Mouse (Mus musculus): ENCODE data around the gene Slc24a5. TPM values are rescaled to one million over a fixed set of nuclear protein-coding genes. Genes with fewer than 3 reads are reported as not detected.

The Slc24a5 gene
- 4.0 and 5.1 TPM in 2 replicates for polyA plus RNA-seq (2016; fragmentation: Nextera tagmentation; extraction: Ambion mirVana)

DNA sequence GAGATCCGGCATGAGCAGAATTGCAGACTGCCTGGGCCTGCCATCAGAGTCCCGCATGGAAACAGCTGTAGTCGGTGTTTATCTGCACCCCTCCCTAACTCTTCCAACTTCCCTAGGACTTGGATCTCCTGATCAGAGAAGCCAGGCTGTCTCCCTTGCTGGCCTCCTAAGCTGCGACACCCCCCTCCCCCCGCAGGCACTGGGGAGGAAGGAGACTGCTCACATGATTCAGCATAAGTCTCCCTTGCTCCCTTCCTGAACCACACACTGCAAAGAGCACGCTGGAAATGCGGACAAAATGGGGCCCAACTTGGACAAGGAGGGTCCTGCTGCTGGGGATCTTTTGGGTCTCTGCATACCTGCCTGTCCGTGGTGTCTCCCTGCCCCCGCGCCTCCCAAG, at the start of gene Slc24a5:
TSS of gene Slc24a5 (plus strand) at position 231 of the 400 bp plus-strand sequence.
- no peak within 1 kb of the TSS for H3K9ac ChIP-seq (replicated peaks)
- WGBS = 75% methylated on average over 10 of the region's 10 CpGs
- no peaks in the 10 kb centered on the region for H3K36me3 ChIP-seq
- 0 out of 2 replicates have a peak, but pooled peaks cover 3% of the 10 kb centered on the region for H3K4me1 ChIP-seq
- H3K4me2 ChIP-seq (replicated peaks) = no peak within 1 kb of the TSS
- no peak for ATAC-seq (ENCODE audit: low FRiP score, low read depth)
- no peak within 1 kb of the TSS for H3K4me3 ChIP-seq
- H3K27ac ChIP-seq (replicated peaks) = no peak within 1 kb of the TSS
- no peaks in the 10 kb centered on the region for H3K27me3 ChIP-seq
- no peaks in the 10 kb centered on the region for H3K9me3 ChIP-seq

DNA sequence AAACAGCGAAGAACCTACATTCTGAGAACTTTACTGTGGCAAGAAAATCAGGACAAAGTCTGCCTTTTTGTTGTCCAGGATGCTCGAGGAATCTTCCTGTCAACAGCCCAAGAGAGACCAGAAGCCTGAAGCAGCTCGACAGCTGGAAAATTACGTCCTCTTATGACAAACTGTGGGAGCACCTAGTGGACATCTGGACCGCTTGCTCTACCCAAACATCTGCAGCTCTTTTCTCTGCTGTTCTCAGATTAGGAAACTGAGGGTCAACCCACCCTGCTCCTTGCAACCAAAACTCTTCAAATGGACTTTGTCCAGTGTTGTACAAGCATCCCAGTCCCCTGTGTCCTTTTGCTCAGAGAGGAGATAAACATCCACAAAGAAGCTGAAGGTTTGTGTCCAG, 43.5 kb upstream of the Slc24a5 start:
- no peaks in the 10 kb centered on the region for H3K36me3 ChIP-seq
- 78% methylated on average over 5 of the region's 5 CpGs for WGBS
- H3K4me2 ChIP-seq (replicated peaks) = no peak overlapping the region
- no peak overlapping the region for H3K9ac ChIP-seq (replicated peaks)
- no peak overlapping the region for H3K27ac ChIP-seq (replicated peaks)
- no peaks in the 10 kb centered on the region for H3K4me1 ChIP-seq
- no peak for ATAC-seq (ENCODE audit: low FRiP score, low read depth)
- no peak overlapping the region for H3K4me3 ChIP-seq
- no peaks in the 10 kb centered on the region for H3K9me3 ChIP-seq
- no peaks in the 10 kb centered on the region for H3K27me3 ChIP-seq

DNA sequence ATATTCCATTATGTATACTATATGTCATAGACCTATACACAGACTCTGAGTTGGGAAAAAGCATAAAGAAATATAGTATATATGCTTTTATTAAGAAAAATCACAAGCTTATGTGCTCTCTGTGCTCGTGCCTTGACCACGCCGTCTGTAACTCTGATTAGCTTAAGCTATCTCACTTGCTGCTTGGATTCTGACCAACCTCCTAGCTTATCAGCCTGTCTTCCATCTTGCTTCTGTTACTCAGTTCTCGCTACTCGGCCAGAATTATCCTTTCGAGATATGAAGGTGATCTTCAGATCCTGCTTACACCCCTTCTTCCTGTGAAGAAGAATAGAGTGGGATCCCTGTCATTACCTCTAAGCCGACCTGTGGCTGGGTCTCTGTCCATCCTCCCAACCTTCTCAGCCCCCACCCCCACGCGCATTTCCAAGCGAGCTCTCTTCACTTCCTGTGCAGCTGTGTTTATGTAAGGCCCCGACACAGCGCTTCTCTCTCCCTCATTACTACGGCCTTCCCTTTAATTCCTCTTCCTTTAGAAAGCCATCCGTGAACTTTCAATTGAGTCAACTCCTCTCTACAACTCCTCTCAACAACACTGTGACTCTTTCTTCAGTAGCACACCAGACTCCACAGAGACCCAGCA, 41.4 kb upstream of the Slc24a5 start:
- Histone ChIP-seq H3K9ac (replicated peaks) (no peak overlapping the region), H3K4me2 (replicated peaks) (no peak overlapping the region), H3K4me1 (no peaks in the 10 kb centered on the region), H3K36me3 (no peaks in the 10 kb centered on the region), H3K4me3 (no peak overlapping the region), H3K27ac (replicated peaks) (no peak overlapping the region), H3K27me3 (no peaks in the 10 kb centered on the region), H3K9me3 (no peaks in the 10 kb centered on the region)
- no peak for ATAC-seq (ENCODE audit: low FRiP score, low read depth)
- WGBS = 76% methylated on average over 14 of the region's 14 CpGs

DNA sequence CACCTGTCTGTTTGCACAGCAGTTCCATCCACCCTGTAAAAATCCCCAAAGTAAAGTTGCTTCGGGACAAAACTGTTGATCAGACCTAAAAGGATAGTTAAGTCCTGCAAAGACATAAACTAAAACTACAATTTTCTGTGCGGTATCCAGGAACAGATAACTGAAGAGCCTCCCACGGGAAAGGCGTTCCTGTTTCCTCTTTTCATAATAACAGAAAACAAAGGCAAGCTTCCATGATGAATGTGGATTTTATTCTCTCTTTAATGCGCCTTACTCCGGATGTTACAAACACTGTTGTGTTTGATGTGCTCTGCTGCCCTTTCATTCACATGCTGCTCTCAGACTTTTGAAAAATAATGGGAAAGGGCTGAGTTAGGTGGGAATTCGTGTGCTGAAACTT, 37.3 kb upstream of the Slc24a5 start:
- Histone ChIP-seq H3K4me1 (no peaks in the 10 kb centered on the region), H3K9ac (replicated peaks) (no peak overlapping the region), H3K27me3 (no peaks in the 10 kb centered on the region), H3K27ac (replicated peaks) (no peak overlapping the region), H3K4me3 (no peak overlapping the region), H3K36me3 (no peaks in the 10 kb centered on the region), H3K9me3 (no peaks in the 10 kb centered on the region), H3K4me2 (replicated peaks) (no peak overlapping the region)
- ATAC-seq (ENCODE audit: low FRiP score, low read depth) = no peak
- 79% methylated on average over 7 of the region's 7 CpGs for WGBS

DNA sequence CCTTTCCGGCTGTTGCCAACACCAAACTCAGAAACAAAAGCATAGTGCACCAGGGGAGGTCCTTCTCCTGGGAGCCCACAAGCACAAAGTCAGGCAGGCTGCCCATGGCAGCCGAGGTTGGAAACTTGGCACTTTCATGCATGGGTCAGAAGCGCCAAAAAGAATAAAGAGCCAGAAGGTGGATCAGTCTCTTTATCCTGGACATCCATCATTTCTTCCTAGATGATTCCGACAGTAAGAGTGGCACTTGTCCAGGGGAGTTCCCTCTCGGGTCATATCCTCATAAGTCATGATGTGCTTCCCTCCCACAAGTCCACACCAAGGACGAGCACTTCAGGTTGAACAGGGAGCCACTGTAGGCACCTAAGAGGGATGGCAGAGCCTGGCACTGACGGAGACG, 36.8 kb upstream of the Slc24a5 start:
- ATAC-seq (ENCODE audit: low FRiP score, low read depth) = no peak
- Histone ChIP-seq H3K9ac (replicated peaks) (no peak overlapping the region), H3K27me3 (no peaks in the 10 kb centered on the region), H3K9me3 (no peaks in the 10 kb centered on the region), H3K27ac (replicated peaks) (no peak overlapping the region), H3K4me1 (no peaks in the 10 kb centered on the region), H3K36me3 (no peaks in the 10 kb centered on the region), H3K4me2 (replicated peaks) (no peak overlapping the region), H3K4me3 (no peak overlapping the region)
- 81% methylated on average over 8 of the region's 8 CpGs for WGBS

DNA sequence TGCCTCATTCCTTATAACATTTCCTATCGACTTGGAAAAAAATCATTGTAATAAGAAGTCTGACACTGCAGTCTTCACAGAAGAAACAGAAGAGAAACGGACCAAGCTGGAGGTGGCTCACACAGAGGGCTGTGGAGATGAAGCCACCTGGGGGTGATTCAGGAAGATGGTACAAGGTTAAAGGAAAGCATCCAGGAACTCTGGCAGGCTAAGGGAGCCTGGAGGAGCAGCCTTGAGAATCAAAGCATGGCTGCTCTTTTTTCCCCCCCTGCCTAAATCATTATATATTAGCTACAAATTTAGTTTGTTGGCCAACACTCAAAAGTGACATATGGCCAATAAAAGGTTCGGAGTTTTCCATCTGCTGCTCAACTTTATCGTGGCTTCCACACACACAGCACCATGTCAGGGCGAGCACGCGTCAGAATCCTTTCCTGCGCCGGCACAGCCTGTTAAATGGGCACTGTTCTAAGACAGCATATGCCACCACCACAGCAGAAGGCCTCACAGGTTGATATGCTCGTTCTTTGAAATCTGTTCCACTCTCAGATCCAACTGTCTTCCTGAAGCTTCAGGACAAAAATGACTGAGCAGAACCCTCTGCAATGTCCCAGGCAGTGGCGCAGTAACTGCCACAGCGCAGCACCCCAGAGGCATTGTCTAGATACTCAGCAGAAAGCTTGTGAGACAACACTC, 36.2 kb upstream of the Slc24a5 start:
- WGBS = 89% methylated on average over 12 of the region's 12 CpGs
- H3K27ac ChIP-seq (replicated peaks) = no peak overlapping the region

DNA sequence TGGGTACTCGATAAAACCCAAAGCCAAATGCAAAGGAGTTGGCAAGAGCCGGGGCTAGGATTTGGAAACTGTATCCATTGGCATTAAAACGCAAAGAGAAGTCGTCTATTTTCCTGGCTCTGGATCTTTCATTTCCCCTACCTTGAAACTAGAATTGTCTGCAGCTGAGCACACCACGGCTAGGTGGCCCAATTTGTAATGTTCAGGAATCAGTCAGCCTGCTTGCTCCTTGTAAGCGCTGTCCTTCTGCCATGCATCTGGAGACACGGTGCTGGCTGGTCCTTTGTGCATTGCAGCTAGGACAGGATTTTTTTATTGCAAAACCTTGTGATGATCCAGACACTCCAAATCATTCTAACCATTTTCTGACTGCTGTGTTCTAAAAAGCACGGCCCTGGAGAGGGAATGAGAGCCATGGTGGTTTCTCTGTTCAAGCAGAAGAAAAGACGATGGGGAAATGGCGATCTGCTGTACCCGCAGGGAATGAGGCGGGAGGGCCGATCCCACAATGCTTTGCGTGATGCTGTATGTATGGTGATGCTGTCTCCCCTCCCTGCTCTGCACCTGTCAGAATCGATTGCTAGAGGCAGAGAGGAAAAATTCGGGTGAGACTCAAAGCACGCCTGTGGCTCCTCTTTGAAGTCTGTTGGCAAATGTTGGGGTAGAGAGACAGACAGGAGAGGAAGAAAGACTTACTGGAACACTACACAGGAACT, 35.5 kb upstream of the Slc24a5 start:
- Histone ChIP-seq H3K4me2 (replicated peaks) (no peak overlapping the region), H3K9me3 (no peaks in the 10 kb centered on the region), H3K9ac (replicated peaks) (no peak overlapping the region), H3K27ac (replicated peaks) (no peak overlapping the region), H3K4me3 (no peak overlapping the region), H3K36me3 (no peaks in the 10 kb centered on the region), H3K4me1 (no peaks in the 10 kb centered on the region), H3K27me3 (no peaks in the 10 kb centered on the region)
- ATAC-seq (ENCODE audit: low FRiP score, low read depth) = no peak
- 85% methylated on average over 17 of the region's 17 CpGs for WGBS

More for the DNA sequence above, 36.2 kb upstream of the Slc24a5 start:
- Histone ChIP-seq H3K9ac (replicated peaks) (no peak overlapping the region), H3K4me2 (replicated peaks) (no peak overlapping the region), H3K9me3 (no peaks in the 10 kb centered on the region), H3K4me1 (no peaks in the 10 kb centered on the region), H3K36me3 (no peaks in the 10 kb centered on the region), H3K27me3 (no peaks in the 10 kb centered on the region), H3K4me3 (no peak overlapping the region)
- no peak for ATAC-seq (ENCODE audit: low FRiP score, low read depth)

DNA sequence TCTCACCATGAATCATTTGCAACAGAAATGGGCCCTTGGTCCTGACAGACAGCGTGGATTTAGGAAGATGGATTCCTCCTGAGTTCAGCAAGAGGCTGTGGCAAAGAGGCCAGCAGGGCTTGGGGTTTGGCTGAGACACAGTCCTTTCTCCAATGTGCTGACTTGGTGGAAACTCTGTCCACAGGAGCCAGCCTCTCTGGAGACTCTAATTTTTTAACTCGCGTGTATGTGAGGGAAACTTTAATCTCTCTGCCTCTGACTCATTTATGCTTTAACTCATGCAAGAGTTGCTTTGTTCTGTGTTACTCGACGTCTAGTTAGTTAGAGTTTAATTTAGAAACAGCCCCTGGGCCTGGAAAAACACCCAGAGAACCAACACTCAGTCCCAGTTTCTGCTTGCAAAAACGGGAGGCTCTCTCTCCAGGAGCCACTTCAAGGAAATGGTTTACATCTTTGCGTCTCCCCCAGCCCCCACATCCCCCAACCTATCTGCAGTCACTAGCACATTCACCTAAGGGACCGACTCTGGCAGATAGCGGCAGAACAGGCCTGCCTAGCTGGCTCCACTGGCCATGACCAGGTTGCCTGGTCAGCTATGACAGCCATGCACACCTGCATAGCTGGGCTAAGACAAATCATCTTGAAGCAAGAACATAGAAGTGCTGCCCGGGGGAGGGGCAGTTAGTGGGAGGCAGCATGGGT, 34.7 kb upstream of the Slc24a5 start:
- no peak overlapping the region for H3K27ac ChIP-seq (replicated peaks)
- no peak overlapping the region for H3K4me2 ChIP-seq (replicated peaks)
- WGBS = 83% methylated on average over 10 of the region's 10 CpGs
- no peaks in the 10 kb centered on the region for H3K9me3 ChIP-seq
- H3K4me1 ChIP-seq = no peaks in the 10 kb centered on the region
- ATAC-seq (ENCODE audit: low FRiP score, low read depth) = no peak
- no peak overlapping the region for H3K4me3 ChIP-seq
- no peak overlapping the region for H3K9ac ChIP-seq (replicated peaks)
- no peaks in the 10 kb centered on the region for H3K36me3 ChIP-seq
- no peaks in the 10 kb centered on the region for H3K27me3 ChIP-seq

DNA sequence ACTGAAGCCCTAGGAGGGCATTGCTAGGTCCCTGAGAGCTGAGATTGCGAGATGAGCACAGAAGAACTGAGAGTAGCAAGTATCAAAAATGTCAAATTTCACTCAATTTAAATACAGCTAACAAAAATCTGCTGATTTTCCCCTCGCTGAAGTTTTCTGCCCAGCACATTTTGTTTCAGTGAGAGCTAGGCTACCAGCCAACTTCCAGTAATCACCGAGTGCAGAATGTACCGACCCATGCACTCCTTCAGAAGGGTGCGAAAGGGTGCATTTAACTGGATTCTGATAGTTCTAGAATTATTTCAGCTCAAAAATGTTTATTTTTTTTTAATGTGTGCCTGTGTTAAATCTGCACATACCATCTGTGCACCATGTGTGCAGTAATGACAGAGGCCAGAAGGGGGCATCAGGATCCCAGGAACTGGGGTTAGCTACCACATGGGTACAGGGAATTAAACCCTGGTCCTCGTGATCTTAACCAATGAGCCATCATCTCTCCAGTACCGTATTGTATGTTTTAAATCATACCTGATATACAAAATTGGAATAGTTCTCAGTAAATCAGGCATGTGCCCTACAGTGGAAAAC, 12.5 kb upstream of the Slc24a5 start:
- Histone ChIP-seq H3K9me3 (no peaks in the 10 kb centered on the region), H3K9ac (replicated peaks) (no peak overlapping the region), H3K4me3 (no peak overlapping the region), H3K27me3 (no peaks in the 10 kb centered on the region), H3K4me1 (no peaks in the 10 kb centered on the region), H3K27ac (replicated peaks) (no peak overlapping the region), H3K4me2 (replicated peaks) (no peak overlapping the region), H3K36me3 (no peaks in the 10 kb centered on the region)
- ATAC-seq (ENCODE audit: low FRiP score, low read depth) = no peak
- 87% methylated on average over 7 of the region's 7 CpGs for WGBS

DNA sequence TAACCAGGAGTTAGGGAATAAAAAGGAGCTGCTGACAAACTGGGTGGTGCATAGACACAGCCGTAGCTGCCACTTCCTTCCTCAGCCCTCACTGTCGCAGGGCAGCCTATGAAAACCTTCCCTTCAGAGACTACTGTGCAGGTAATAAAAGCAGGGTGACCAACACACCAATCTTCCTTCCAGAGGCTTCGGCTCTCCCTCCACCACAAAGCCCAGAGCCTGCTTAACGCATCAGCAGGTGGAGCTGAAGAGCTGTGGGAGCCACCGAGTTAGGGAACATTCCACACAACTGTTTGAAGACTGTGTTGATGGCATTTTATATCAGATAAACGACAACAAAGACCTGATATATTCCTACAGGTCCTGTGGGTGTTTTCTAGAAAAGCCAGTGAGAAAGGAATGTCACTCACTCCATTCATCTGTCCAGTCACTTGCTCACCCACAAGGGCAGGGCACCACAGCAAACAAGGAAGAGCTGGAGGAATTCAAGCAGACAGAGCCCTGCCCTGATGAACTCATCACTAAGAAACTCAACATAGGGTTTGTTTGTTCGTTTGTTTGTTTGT, 10.6 kb upstream of the Slc24a5 start:
- WGBS = 47% methylated on average over 7 of the region's 7 CpGs
- no peaks in the 10 kb centered on the region for H3K27me3 ChIP-seq
- no peak overlapping the region for H3K9ac ChIP-seq (replicated peaks)
- H3K9me3 ChIP-seq = no peaks in the 10 kb centered on the region
- ATAC-seq (ENCODE audit: low FRiP score, low read depth) = no peak; the same call in 1 of the 2 replicates
- H3K4me1 ChIP-seq = no peaks in the 10 kb centered on the region
- H3K4me3 ChIP-seq = no peak overlapping the region
- no peak overlapping the region for H3K4me2 ChIP-seq (replicated peaks)
- no peak overlapping the region for H3K27ac ChIP-seq (replicated peaks)
- H3K36me3 ChIP-seq = no peaks in the 10 kb centered on the region

DNA sequence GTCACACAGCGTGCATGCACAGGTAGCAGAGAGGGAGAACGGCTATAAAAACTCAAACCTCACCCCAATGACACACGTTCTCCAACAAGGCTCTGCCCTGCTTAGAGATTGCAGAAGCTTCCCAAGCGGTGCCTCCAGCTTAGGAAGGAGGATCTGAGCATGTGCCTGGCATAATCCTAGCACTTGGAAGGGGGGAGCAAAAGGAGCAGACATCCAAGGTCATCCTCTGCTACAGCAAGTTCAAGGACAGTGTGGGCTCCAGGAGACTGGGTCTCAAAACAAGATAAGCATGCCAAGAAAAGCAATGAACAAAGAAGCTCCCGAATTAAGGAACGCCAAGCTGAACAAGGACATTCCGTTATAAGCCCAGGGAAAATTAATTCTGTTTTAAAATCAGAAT, 6.5 kb upstream of the Slc24a5 start:
- 92% methylated on average over 7 of the region's 7 CpGs for WGBS

More for the DNA sequence above, 6.5 kb upstream of the Slc24a5 start:
- no peaks in the 10 kb centered on the region for H3K36me3 ChIP-seq
- no peak for ATAC-seq (ENCODE audit: low FRiP score, low read depth)
- no peak overlapping the region for H3K4me3 ChIP-seq
- no peak overlapping the region for H3K27ac ChIP-seq (replicated peaks)
- H3K4me2 ChIP-seq (replicated peaks) = no peak overlapping the region
- 0 out of 2 replicates have a peak, but pooled peaks cover 4% of the 10 kb centered on the region for H3K4me1 ChIP-seq
- no peaks in the 10 kb centered on the region for H3K9me3 ChIP-seq
- no peaks in the 10 kb centered on the region for H3K27me3 ChIP-seq
- no peak overlapping the region for H3K9ac ChIP-seq (replicated peaks)
